13 mouse cellular contexts compared by ENCODE assay signal in genomic region chr10:81244146-81244545, GRCm38 (mm10). TPM values are rescaled to one million over a fixed set of nuclear protein-coding genes. Genes with fewer than 3 reads are reported as not detected.
DNase-seq lines count a peak whose midpoint lies in the region; ATAC-seq and TF ChIP-seq lines count a peak whose summit lies in the region.
"Had no signal": no experiment of that assay in that cellular context is flagged by ENCODE, and none has a peak within 500 bp of the region (broad histone marks: within the 10 kb centered on the region; RNA-seq: fewer than 3 reads in every experiment).

No protein-coding gene starts in this region.

- peaks cover 64% of the 10 kb centered on the region for H3K27me3 ChIP-seq in heart, embryonic 13.5 days (replicated peaks)
- H3K27me3 ChIP-seq in lung, embryonic 14.5 days (ENCODE audit: insufficient read depth, low read length) = peaks cover 19% of the 10 kb centered on the region
- peaks cover 51% of the 10 kb centered on the region for H3K27me3 ChIP-seq in midbrain, embryonic 13.5 days

- 0 out of 2 replicates have a peak overlapping the region, but pooled peaks have one; percentile 50 for H3K9ac ChIP-seq in heart, embryonic 13.5 days
- no peak overlapping the region for H3K9ac ChIP-seq in lung, embryonic 14.5 days
- no peak overlapping the region for H3K9ac ChIP-seq in midbrain, embryonic 13.5 days (replicated peaks)
- H3K9ac ChIP-seq: embryonic facial prominence, embryonic 13.5 days; limb, embryonic 13.5 days; neural tube, embryonic 12.5 days had no signal

- WGBS in heart, embryonic 13.5 days = 68% methylated on average over 4 of the region's 4 CpGs
- WGBS in lung, embryonic 14.5 days = 77% methylated on average over 4 of the region's 4 CpGs
- WGBS in midbrain, embryonic 13.5 days = 74% methylated on average over 4 of the region's 4 CpGs

- H3K4me2 ChIP-seq in heart, embryonic 13.5 days = no peak overlapping the region
- no peak overlapping the region for H3K4me2 ChIP-seq in lung, embryonic 14.5 days
- no peak overlapping the region for H3K4me2 ChIP-seq in midbrain, embryonic 13.5 days (replicated peaks)
- H3K4me2 ChIP-seq: embryonic facial prominence, embryonic 13.5 days; heart, embryonic 11.5 days; limb, embryonic 13.5 days; neural tube, embryonic 12.5 days had no signal

- H3K36me3 ChIP-seq in heart, embryonic 13.5 days = 0 out of 2 replicates have a peak, but pooled peaks cover 3% of the 10 kb centered on the region
- H3K36me3 ChIP-seq in lung, embryonic 14.5 days (ENCODE audit: insufficient read depth) = no peaks in the 10 kb centered on the region
- H3K36me3 ChIP-seq in midbrain, embryonic 13.5 days = peaks cover 15% of the 10 kb centered on the region; the same call in 1 of the 2 replicates

- ATAC-seq in heart, embryonic 13.5 days (ENCODE audit: extremely low read depth, insufficient number of reproducible peaks, low FRiP score, low TSS enrichment) = no peak
- 0 out of 2 replicates have a peak, but pooled peaks have one; percentile 35 for ATAC-seq in lung, embryonic 14.5 days (ENCODE audit: insufficient read depth)
- 0 out of 2 replicates have a peak, but pooled peaks have one; percentile 11 for ATAC-seq in common myeloid progenitor, adult 5-6 weeks (replicated peaks; ENCODE audit: low read depth, poor library complexity, severe bottlenecking)
- ATAC-seq in midbrain, embryonic 13.5 days = peak; percentile 25; the same call in 1 of the 2 replicates

- H3K4me1 ChIP-seq in heart, embryonic 13.5 days = peaks cover 15% of the 10 kb centered on the region
- H3K4me1 ChIP-seq in lung, embryonic 14.5 days (ENCODE audit: insufficient read depth) = no peaks in the 10 kb centered on the region
- peaks cover 11% of the 10 kb centered on the region for H3K4me1 ChIP-seq in midbrain, embryonic 13.5 days (replicated peaks)

- DNase-seq in heart, postnatal 4 days = no peak
- no peak for DNase-seq in lung, embryonic 14.5 days
- no peak for DNase-seq in lung, postnatal 14 days
- no peak for DNase-seq in MN1 (ENCODE audit: low spot score)
- no peak for DNase-seq in right cerebral cortex, postnatal 25 days

- TF ChIP-seq CTCF in lung, embryonic 14.5 days (IDR thresholded peaks at IDR 0.05; ENCODE audit: low read depth) = no peak

- no peaks in the 10 kb centered on the region for H3K9me3 ChIP-seq in heart, embryonic 13.5 days
- H3K9me3 ChIP-seq in lung, embryonic 14.5 days (ENCODE audit: low read depth, low read length) = no peaks in the 10 kb centered on the region
- H3K9me3 ChIP-seq in midbrain, embryonic 13.5 days = no peaks in the 10 kb centered on the region
- H3K9me3 ChIP-seq: embryonic facial prominence, embryonic 13.5 days; limb, embryonic 13.5 days; neural tube, embryonic 12.5 days had no signal

- H3K4me3 ChIP-seq in heart, embryonic 13.5 days = no peak overlapping the region
- no peak overlapping the region for H3K4me3 ChIP-seq in lung, embryonic 14.5 days (ENCODE audit: low read depth, low read length)
- H3K4me3 ChIP-seq in midbrain, embryonic 13.5 days (replicated peaks) = no peak overlapping the region
- H3K4me3 ChIP-seq: embryonic facial prominence, embryonic 13.5 days; limb, embryonic 13.5 days; neural tube, embryonic 12.5 days had no signal

- no peak overlapping the region for H3K27ac ChIP-seq in heart, embryonic 13.5 days (replicated peaks)
- no peak overlapping the region for H3K27ac ChIP-seq in lung, embryonic 14.5 days (ENCODE audit: low read depth)
- no peak overlapping the region for H3K27ac ChIP-seq in midbrain, embryonic 13.5 days
- H3K27ac ChIP-seq: embryonic facial prominence, embryonic 13.5 days; limb, embryonic 13.5 days; neural tube, embryonic 12.5 days had no signal

RNA-seq across cellular contexts. Expression of gene Matk, which starts 8.6 kb away (rescaled TPM):
- 1.6 and 1.9 TPM in 2 replicates for polyA plus RNA-seq in heart, embryonic 13.5 days (2015; fragmentation: Nextera tagmentation; extraction: Ambion mirVana)
- total RNA-seq in heart, postnatal 4 days (2021) = under 1 TPM; 0.21 to 0.56 TPM
- polyA plus RNA-seq in lung, embryonic 14.5 days (2014; fragmentation: Nextera tagmentation; extraction: Ambion mirVana) = 2.0 and 2.9 TPM in 2 replicates
- 19.7 and 20.3 TPM in 2 replicates for total RNA-seq in common myeloid progenitor, adult 5-6 weeks (2017)
- polyA plus RNA-seq in midbrain, embryonic 13.5 days (2015; fragmentation: Nextera tagmentation; extraction: Ambion mirVana) = 7.2 and 8.8 TPM in 2 replicates

RNA-seq across cellular contexts. Expression of gene Zfr2, which starts 11.2 kb away (rescaled TPM):
- polyA plus RNA-seq in heart, embryonic 13.5 days (2015; fragmentation: Nextera tagmentation; extraction: Ambion mirVana) = 4.1 and 6.5 TPM in 2 replicates
- 1 to 10 TPM; 4.2 to 5.5 TPM for total RNA-seq in heart, postnatal 4 days (2021)
- polyA plus RNA-seq in lung, embryonic 14.5 days (2014; fragmentation: Nextera tagmentation; extraction: Ambion mirVana) = 3.4 and 3.6 TPM in 2 replicates
- total RNA-seq in common myeloid progenitor, adult 5-6 weeks (2017) = 0.19 TPM in 1 of 2 replicates, not detected in the other
- 16.5 and 19.7 TPM in 2 replicates for polyA plus RNA-seq in midbrain, embryonic 13.5 days (2015; fragmentation: Nextera tagmentation; extraction: Ambion mirVana)

RNA-seq across cellular contexts. Expression of gene Atcay, which starts 13.5 kb away (rescaled TPM):
- polyA plus RNA-seq in heart, embryonic 13.5 days (2015; fragmentation: Nextera tagmentation; extraction: Ambion mirVana) = 0.43 and 0.53 TPM in 2 replicates
- total RNA-seq in heart, postnatal 4 days (2021) = under 1 TPM; 0.23 to 0.24 TPM
- polyA plus RNA-seq in lung, embryonic 14.5 days (2014; fragmentation: Nextera tagmentation; extraction: Ambion mirVana) = not detected in 2 replicates
- not detected in 2 replicates for total RNA-seq in common myeloid progenitor, adult 5-6 weeks (2017)
- polyA plus RNA-seq in midbrain, embryonic 13.5 days (2015; fragmentation: Nextera tagmentation; extraction: Ambion mirVana) = 66.0 and 77.3 TPM in 2 replicates
- total RNA-seq: hematopoietic stem cell, adult 5-6 weeks had no signal

RNA-seq across cellular contexts. Expression of gene Mrpl54, which starts 22.6 kb away (rescaled TPM):
- 244 and 260 TPM in 2 replicates for polyA plus RNA-seq in heart, embryonic 13.5 days (2015; fragmentation: Nextera tagmentation; extraction: Ambion mirVana)
- 100 to 1,000 TPM; 118 to 125 TPM for total RNA-seq in heart, postnatal 4 days (2021)
- 222 and 223 TPM in 2 replicates for polyA plus RNA-seq in lung, embryonic 14.5 days (2014; fragmentation: Nextera tagmentation; extraction: Ambion mirVana)
- 132 and 198 TPM in 2 replicates for total RNA-seq in common myeloid progenitor, adult 5-6 weeks (2017)
- polyA plus RNA-seq in midbrain, embryonic 13.5 days (2015; fragmentation: Nextera tagmentation; extraction: Ambion mirVana) = 138 and 148 TPM in 2 replicates

RNA-seq across cellular contexts. Expression of gene Apba3, which starts 22.6 kb away (rescaled TPM):
- 45.4 and 51.4 TPM in 2 replicates for polyA plus RNA-seq in heart, embryonic 13.5 days (2015; fragmentation: Nextera tagmentation; extraction: Ambion mirVana)
- total RNA-seq in heart, postnatal 4 days (2021) = 10 to 100 TPM; 49.0 to 53.0 TPM
- 50.4 and 50.8 TPM in 2 replicates for polyA plus RNA-seq in lung, embryonic 14.5 days (2014; fragmentation: Nextera tagmentation; extraction: Ambion mirVana)
- 12.1 and 14.5 TPM in 2 replicates for total RNA-seq in common myeloid progenitor, adult 5-6 weeks (2017)
- polyA plus RNA-seq in midbrain, embryonic 13.5 days (2015; fragmentation: Nextera tagmentation; extraction: Ambion mirVana) = 27.9 and 30.8 TPM in 2 replicates

Comparison
In these comparisons a context has a peak if more than half of its experiments do, and no peak if none do; other contexts are left out.
1. RNA of gene Atcay, which starts 13.5 kb away (polyA plus RNA-seq): 66.0 to 77.3 TPM in midbrain, embryonic 13.5 days; 0.43 to 0.53 TPM in heart, embryonic 13.5 days and not detected in lung, embryonic 14.5 days; every median in the first group is over 10 times any median in the second.